Mouse (Mus musculus) MEL (cell line): Measurements from ENCODE around the gene Gm21970. TPM values are rescaled to one million over a fixed set of nuclear protein-coding genes. Genes with fewer than 3 reads are reported as not detected.

Source experiments
- DNase-seq: peaks from one replicate; pipeline ENCODE4 v3.0.0; 2011; ENCODE audit warnings: low read depth, low spot score
- H3K27ac ChIP-seq: 2 replicates; pipeline ENCODE4 v1.5.1; 2012; ENCODE audit warnings: low read depth, mild to moderate bottlenecking, control low read depth, low read length, moderate library complexity; ENCODE audit not compliant: control insufficient read depth
- H3K27me3 ChIP-seq, 2 experiments: fragments of 150-350 bp in 1 of 2; sonication (generic) in 1 of 2; 2 replicates each; pipeline ENCODE4 v1.6.1; 2012; ENCODE audit warnings: low read length in 2 of 2, mild to moderate bottlenecking in 2 of 2, improper control_type of control experiment in 1 of 2, moderate library complexity in 1 of 2; ENCODE audit not compliant: insufficient read depth in 2 of 2, control insufficient read depth in 1 of 2
- H3K36me3 ChIP-seq, 2 experiments: 2 replicates each; pipeline ENCODE4 v1.6.1; 2012 to 2014; ENCODE audit warnings: low read length in 2 of 2, improper control_type of control experiment in 1 of 2, inconsistent platforms in 1 of 2, mild to moderate bottlenecking in 1 of 2; ENCODE audit not compliant: insufficient read depth in 2 of 2, control insufficient read depth in 1 of 2
- H3K4me1 ChIP-seq, 2 experiments: fragments of 150-350 bp in 1 of 2; sonication (generic) in 1 of 2; 2 replicates each; pipeline ENCODE4 v1.6.1; 2012; ENCODE audit warnings: low read length in 2 of 2, improper control_type of control experiment in 1 of 2, mild to moderate bottlenecking in 1 of 2; ENCODE audit not compliant: insufficient read depth in 2 of 2, control insufficient read depth in 1 of 2
- H3K4me3 ChIP-seq, 2 experiments: fragments of 150-350 bp in 1 of 2; sonication (generic) in 1 of 2; 2 replicates each; pipeline ENCODE4 v1.5.1; 2012; ENCODE audit warnings: low read depth in 2 of 2, low read length in 2 of 2, mild to moderate bottlenecking in 2 of 2, moderate library complexity in 2 of 2, control low read depth in 1 of 2, improper control_type of control experiment in 1 of 2; ENCODE audit not compliant: control insufficient read depth in 1 of 2, insufficient read depth in 1 of 2
- H3K79me2 ChIP-seq: 2 replicates; pipeline ENCODE4 v1.6.1; 2012; ENCODE audit warnings: mild to moderate bottlenecking, low read length, moderate library complexity; ENCODE audit not compliant: control insufficient read depth, poor library complexity, insufficient read depth
- H3K9ac ChIP-seq: 2 replicates; pipeline ENCODE4 v1.6.1; 2012; ENCODE audit warnings: low read depth, mild to moderate bottlenecking, control low read depth, low read length, moderate library complexity; ENCODE audit not compliant: control insufficient read depth, poor library complexity, severe bottlenecking
- H3K9me3 ChIP-seq: fragments of 150-350 bp; sonication (generic); replicated peaks from 2 replicates; pipeline ENCODE4 v1.6.1; 2012; ENCODE audit warnings: mild to moderate bottlenecking, low read length, improper control_type of control experiment, moderate library complexity; ENCODE audit not compliant: insufficient read depth
- BHLHE40 ChIP-seq: IDR thresholded peaks from 2 replicates; pipeline ENCODE4 v1.6.1; 2012; ENCODE audit warnings: low read depth, mild to moderate bottlenecking, inconsistent platforms, low read length, improper control_type of control experiment, borderline replicate concordance
- CTCF ChIP-seq, 3 experiments: IDR thresholded peaks in 2 of 3; conservative IDR thresholded peaks in 1 of 3; 2 replicates each; pipeline ENCODE4 v1.5.1; 2011 to 2012; ENCODE audit warnings: low read length in 3 of 3, low read depth in 2 of 3, mild to moderate bottlenecking in 2 of 3, improper control_type of control experiment in 1 of 3, inconsistent platforms in 1 of 3, mixed read lengths in 1 of 3, moderate library complexity in 1 of 3; ENCODE audit not compliant: control insufficient read depth in 1 of 3, insufficient read depth in 1 of 3, poor library complexity in 1 of 3, severe bottlenecking in 1 of 3
- ELF1 ChIP-seq: IDR thresholded peaks from 2 replicates; pipeline ENCODE4 v1.6.1; 2014; ENCODE audit warnings: low read depth, mild to moderate bottlenecking, inconsistent platforms, low read length, improper control_type of control experiment, moderate library complexity
- EP300 ChIP-seq, 2 experiments: IDR thresholded peaks; 2 replicates each; pipeline ENCODE4 v1.6.1; 2011; ENCODE audit warnings: improper control_type of control experiment in 2 of 2, low read length in 2 of 2, low read depth in 1 of 2, mild to moderate bottlenecking in 1 of 2
- ETS1 ChIP-seq: IDR thresholded peaks from 2 replicates; pipeline ENCODE4 v1.6.1; 2012; ENCODE audit warnings: low read depth, mild to moderate bottlenecking, inconsistent platforms, low read length, improper control_type of control experiment, moderate library complexity
- HCFC1 ChIP-seq: IDR thresholded peaks from 2 replicates; pipeline ENCODE4 v1.6.1; 2012; ENCODE audit warnings: low read depth, mild to moderate bottlenecking, inconsistent platforms, low read length, improper control_type of control experiment, moderate library complexity
- JUND ChIP-seq: IDR thresholded peaks from 2 replicates; pipeline ENCODE4 v1.6.1; 2011; ENCODE audit warnings: low read depth, mild to moderate bottlenecking, improper control_type of control experiment, low read length
- KAT2A ChIP-seq: conservative IDR thresholded peaks from 2 replicates; pipeline ENCODE4 v1.6.1; 2012; ENCODE audit warnings: low read depth, low read length, improper control_type of control experiment, inconsistent platforms
- MAFK ChIP-seq: IDR thresholded peaks from 2 replicates; pipeline ENCODE4 v1.6.1; 2011; ENCODE audit warnings: low read depth, mild to moderate bottlenecking, low read length, improper control_type of control experiment, borderline replicate concordance
- MAX ChIP-seq: IDR thresholded peaks from 2 replicates; pipeline ENCODE4 v1.6.1; 2011; ENCODE audit warnings: low read length, improper control_type of control experiment
- MAZ ChIP-seq: IDR thresholded peaks from 2 replicates; pipeline ENCODE4 v1.6.1; 2012; ENCODE audit warnings: low read depth, mild to moderate bottlenecking, inconsistent platforms, low read length, improper control_type of control experiment
- MEF2A ChIP-seq: IDR thresholded peaks from 2 replicates; pipeline ENCODE4 v1.6.1; 2014; ENCODE audit warnings: low read depth, mild to moderate bottlenecking, inconsistent platforms, low read length, improper control_type of control experiment; ENCODE audit not compliant: poor library complexity, insufficient replicate concordance, severe bottlenecking; ENCODE audit errors: extremely low read depth
- MXI1 ChIP-seq: IDR thresholded peaks from 2 replicates; pipeline ENCODE4 v1.6.1; 2011; ENCODE audit warnings: mild to moderate bottlenecking, low read depth, low read length, improper control_type of control experiment
- MYC ChIP-seq: IDR thresholded peaks from 2 replicates; pipeline ENCODE4 v1.6.1; 2011; ENCODE audit warnings: low read depth, mild to moderate bottlenecking, low read length, improper control_type of control experiment, moderate library complexity
- NELFE ChIP-seq: IDR thresholded peaks from 2 replicates; pipeline ENCODE4 v1.6.1; 2011; ENCODE audit warnings: low read depth, low read length, improper control_type of control experiment
- POLR2AphosphoS2 ChIP-seq: IDR thresholded peaks from 2 replicates; pipeline ENCODE4 v1.6.1; 2011; ENCODE audit warnings: low read length, improper control_type of control experiment
- POLR2AphosphoS5 ChIP-seq: IDR thresholded peaks from 2 replicates; pipeline ENCODE4 v1.6.1; 2012; ENCODE audit warnings: low read depth, borderline replicate concordance, mild to moderate bottlenecking, inconsistent platforms, low read length, moderate library complexity, mixed read lengths
- RAD21 ChIP-seq: IDR thresholded peaks from 2 replicates; pipeline ENCODE4 v1.6.1; 2011; ENCODE audit warnings: mild to moderate bottlenecking, low read depth, low read length, improper control_type of control experiment
- RCOR1 ChIP-seq: IDR thresholded peaks from 2 replicates; pipeline ENCODE4 v1.6.1; 2012; ENCODE audit warnings: low read depth, mild to moderate bottlenecking, inconsistent platforms, low read length, improper control_type of control experiment
- SIN3A ChIP-seq: IDR thresholded peaks from 2 replicates; pipeline ENCODE4 v1.6.1; 2012; ENCODE audit warnings: low read length, improper control_type of control experiment, inconsistent platforms
- TAL1 ChIP-seq: IDR thresholded peaks from 2 replicates; pipeline ENCODE4 v1.6.1; 2012; ENCODE audit warnings: mild to moderate bottlenecking, inconsistent platforms, low read length, moderate library complexity, mixed read lengths
- TBP ChIP-seq: IDR thresholded peaks from 2 replicates; pipeline ENCODE4 v1.8.0; 2011; ENCODE audit warnings: low read depth, low read length, improper control_type of control experiment
- USF2 ChIP-seq, 2 experiments: IDR thresholded peaks; 2 replicates each; pipeline ENCODE4 v1.6.1; 2011 to 2012; ENCODE audit warnings: improper control_type of control experiment in 2 of 2, low read length in 2 of 2, borderline replicate concordance in 1 of 2, inconsistent platforms in 1 of 2, low read depth in 1 of 2, mild to moderate bottlenecking in 1 of 2; ENCODE audit not compliant: insufficient read depth in 1 of 2
- ZKSCAN1 ChIP-seq: IDR thresholded peaks from 2 replicates; pipeline ENCODE4 v1.6.1; 2012; ENCODE audit warnings: low read depth, mild to moderate bottlenecking, inconsistent platforms, low read length, improper control_type of control experiment, moderate library complexity
- ZMIZ1 ChIP-seq: IDR thresholded peaks from 2 replicates; pipeline ENCODE4 v1.6.1; 2012; ENCODE audit warnings: low read depth, mild to moderate bottlenecking, inconsistent platforms, low read length, improper control_type of control experiment, moderate library complexity
- ZNF384 ChIP-seq: IDR thresholded peaks from 2 replicates; pipeline ENCODE4 v1.6.1; 2012; ENCODE audit warnings: low read depth, mild to moderate bottlenecking, inconsistent platforms, low read length, improper control_type of control experiment
- polyA plus RNA-seq, 2 experiments: library from polyadenylated mRNA; stranded (reverse) in 1 of 2; unstranded in 1 of 2; fragments of >175 nt in 1 of 2; fragments of >200 nt in 1 of 2; gene quantifications; 2 replicates each; pipeline versions ENCODE4 v1.2.1 to v1.2.4; 2012; ENCODE audit warnings: low replicate concordance in 2 of 2, low read depth in 1 of 2; ENCODE audit not compliant: insufficient read length in 2 of 2, insufficient read depth in 1 of 2, missing spikeins in 1 of 2
- total RNA-seq: library from RNA; depleted of rRNA; stranded (reverse); fragments of 300-350 nt; gene quantifications from 2 replicates; pipeline ENCODE4 v1.2.3, GENCODE M21; 2012

Gm21970 gene
- total and polyA plus RNA-seq, 3 experiments, result not detected

DNA sequence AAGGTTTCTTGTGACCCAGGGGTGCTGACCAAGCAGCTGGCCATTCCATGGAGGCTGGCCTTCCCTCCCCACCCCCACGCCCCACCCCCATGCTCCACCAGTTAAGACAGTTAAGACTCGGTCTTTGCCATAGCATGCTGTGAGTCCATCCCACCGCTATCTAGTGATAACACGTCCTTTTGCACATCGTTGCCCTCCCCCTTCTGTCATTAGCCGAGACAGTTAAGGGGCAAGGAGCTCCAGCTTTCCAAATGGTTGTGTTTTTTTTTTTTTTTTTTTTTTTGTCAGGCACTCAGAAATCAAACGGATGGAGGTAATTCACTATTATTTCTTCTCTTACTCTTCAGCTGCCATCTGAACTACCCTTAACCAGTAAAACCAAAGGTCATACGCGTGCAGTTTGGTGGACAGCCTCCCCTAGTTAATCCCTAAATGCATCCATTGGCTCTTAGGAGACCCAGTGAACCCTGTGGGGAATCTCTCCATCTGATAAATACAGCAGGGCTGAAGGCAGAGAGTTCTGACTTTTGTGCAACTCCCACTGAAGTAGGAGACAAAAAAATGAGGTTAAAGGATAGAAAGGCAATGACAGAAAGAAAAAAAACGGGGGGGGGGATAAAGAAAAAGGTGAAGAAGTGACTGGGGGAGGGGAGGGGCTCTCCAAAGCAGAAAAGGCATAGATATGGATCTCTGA is 5.5 kb downstream of the Gm21970 start (continued):
- TF ChIP-seq KAT2A (no peak), MEF2A (no peak), RCOR1 (0 out of 2 replicates have a peak, but pooled peaks have one; percentile 2), USF2 (IDR thresholded peaks at IDR 0.05; ENCODE audit: borderline replicate concordance in 1 of 2, insufficient read depth in 1 of 2, low read depth in 1 of 2, low read length in 2 of 2) (no peak), RAD21 (no peak; the same call in 1 of the 2 replicates), ELF1 (no peak), JUND (no peak), ZNF384 (peak; percentile 98), TAL1 (peak; percentile 40), POLR2AphosphoS2 (peak; percentile 27; the same call in 1 of the 2 replicates), HCFC1 (no peak), POLR2AphosphoS5 (no peak), ZKSCAN1 (no peak), BHLHE40 (peak; percentile 27; the same call in 1 of the 2 replicates), ZMIZ1 (no peak), MAZ (no peak)
- TF ChIP-seq, all 39 proteins: peak for 16

DNA sequence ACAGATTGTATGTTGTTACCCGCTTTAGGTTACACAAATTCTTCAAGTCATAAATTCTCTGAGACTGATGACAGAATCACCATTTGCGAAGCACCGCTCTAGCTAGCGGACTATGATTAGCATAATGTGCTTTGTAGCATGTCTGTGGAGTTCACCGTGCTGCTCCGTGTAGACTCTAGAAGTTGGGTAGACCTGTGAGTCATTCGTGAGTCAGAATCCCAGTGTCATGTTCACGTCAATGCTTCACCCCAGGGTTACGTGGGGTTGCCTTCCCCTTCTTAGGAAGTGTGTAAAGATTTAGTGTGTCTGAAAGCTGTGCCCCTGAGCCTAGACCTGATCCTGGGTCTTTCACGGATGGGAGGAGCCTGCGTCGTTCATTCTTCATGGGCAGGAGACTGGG is 6.5 kb downstream of the Gm21970 start:
- Histone ChIP-seq H3K36me3 (peaks cover 2 to 26% of the 10 kb centered on the region in 2 experiments), H3K4me3 (peak overlapping the region; percentile 7 to 35), H3K4me1 (peaks cover 16 to 19% of the 10 kb centered on the region in 2 experiments), H3K9ac (peak overlapping the region; percentile 30), H3K9me3 (no peaks in the 10 kb centered on the region), H3K27me3 (no peaks in the 10 kb centered on the region), H3K79me2 (no peaks in the 10 kb centered on the region), H3K27ac (peak overlapping the region; percentile 95)
- no peak for TF ChIP-seq MAFK
- peak; percentile 33; the same call in 1 of the 2 replicates for TF ChIP-seq NELFE
- TF ChIP-seq ETS1, result peak; percentile 38; the same call in 1 of the 2 replicates
- no peak for TF ChIP-seq CTCF (IDR thresholded peaks at IDR 0.05 in 2 of 3, conservative IDR thresholded peaks at IDR 0.05 in 1 of 3; ENCODE audit: control insufficient read depth in 1 of 3, insufficient read depth in 1 of 3, low read depth in 2 of 3, low read length in 3 of 3, poor library complexity in 1 of 3, severe bottlenecking in 1 of 3)
- 0 out of 2 replicates have a peak, but pooled peaks have one; percentile 40 for TF ChIP-seq TBP
- peak; percentile 51; the same call in 1 of the 2 replicates for TF ChIP-seq MAX
- TF ChIP-seq BHLHE40, result 0 out of 2 replicates have a peak, but pooled peaks have one; percentile 12
- TF ChIP-seq MXI1, result 0 out of 2 replicates have a peak, but pooled peaks have one; percentile 15
- no peak; a peak in 2 of 4 replicates for TF ChIP-seq EP300 (IDR thresholded peaks at IDR 0.05; ENCODE audit: low read depth in 1 of 2, low read length in 2 of 2)
- TF ChIP-seq JUND, result peak; percentile 80; the same call in 1 of the 2 replicates
- TF ChIP-seq SIN3A, result peak; percentile 42; the same call in 1 of the 2 replicates
- TF ChIP-seq USF2 (IDR thresholded peaks at IDR 0.05; ENCODE audit: borderline replicate concordance in 1 of 2, insufficient read depth in 1 of 2, low read depth in 1 of 2, low read length in 2 of 2), result no peak
- peak; percentile 51; the same call in 1 of the 2 replicates for TF ChIP-seq MYC
- peak; percentile 80 for DNase-seq
